Mouse (Mus musculus) neural tube, embryonic 15.5 days (tissue): Measurements from ENCODE around the gene Hmga1b. TPM values are rescaled to one million over a fixed set of nuclear protein-coding genes. Genes with fewer than 3 reads are reported as not detected.
"Not testable (repeated sequence)": the region's sequence is repeated elsewhere in the genome, so short reads cannot be mapped to it uniquely, and the experiment has no call there.

Experiments used
- ATAC-seq: fragments of 200-750 bp; cut with Nextera tagmentation; 2 replicates; pipeline ENCODE4 v1.8.0; 2017; ENCODE audit warnings: mild to moderate bottlenecking, moderate TSS enrichment, moderate library complexity; ENCODE audit not compliant: low FRiP score
- H3K27ac ChIP-seq: fragments of 300-500 bp; sonication (generic); replicated peaks from 2 replicates; pipeline ENCODE4 v1.5.1; 2015; ENCODE audit warnings: mild to moderate bottlenecking, inconsistent platforms
- H3K27me3 ChIP-seq: fragments of 300-500 bp; sonication (generic); replicated peaks from 2 replicates; pipeline ENCODE4 v1.6.1; 2015; ENCODE audit warnings: inconsistent platforms
- H3K36me3 ChIP-seq: fragments of 300-500 bp; sonication (generic); 2 replicates; pipeline ENCODE4 v1.6.1; 2015; ENCODE audit warnings: inconsistent platforms
- H3K4me1 ChIP-seq: fragments of 300-500 bp; sonication (generic); 2 replicates; pipeline ENCODE4 v1.6.1; 2015; ENCODE audit warnings: inconsistent platforms
- H3K4me2 ChIP-seq: fragments of 300-500 bp; sonication (generic); 2 replicates; pipeline ENCODE4 v1.6.1; 2015; ENCODE audit warnings: inconsistent platforms, mild to moderate bottlenecking, moderate library complexity
- H3K4me3 ChIP-seq: fragments of 300-500 bp; sonication (generic); replicated peaks from 2 replicates; pipeline ENCODE4 v1.5.1; 2015; ENCODE audit warnings: mild to moderate bottlenecking, inconsistent platforms
- H3K9ac ChIP-seq: fragments of 300-500 bp; sonication (generic); replicated peaks from 2 replicates; pipeline ENCODE4 v1.6.1; 2015; ENCODE audit warnings: mild to moderate bottlenecking, inconsistent platforms
- H3K9me3 ChIP-seq: fragments of 300-500 bp; sonication (generic); replicated peaks from 2 replicates; pipeline ENCODE4 v1.6.1; 2016; ENCODE audit warnings: inconsistent platforms
- WGBS: fragments of 180-500 bp; shearing (Covaris S2); methylation state at CpG from one replicate; pipeline ENCODE4 v1.1.7; 2015; ENCODE audit warnings: mixed read lengths; 5-methylcytosine and 5-hydroxymethylcytosine counted together
- polyA plus RNA-seq: library from polyadenylated mRNA; unstranded; fragments of >200 nt; fragmentation: Nextera tagmentation; extraction: Ambion mirVana; gene quantifications from 2 replicates; pipeline ENCODE4 v1.2.1, GENCODE M21; 2015

Hmga1b gene
- polyA plus RNA-seq, 1 experiment from 2014 or later, result 2.2 TPM

DNA sequence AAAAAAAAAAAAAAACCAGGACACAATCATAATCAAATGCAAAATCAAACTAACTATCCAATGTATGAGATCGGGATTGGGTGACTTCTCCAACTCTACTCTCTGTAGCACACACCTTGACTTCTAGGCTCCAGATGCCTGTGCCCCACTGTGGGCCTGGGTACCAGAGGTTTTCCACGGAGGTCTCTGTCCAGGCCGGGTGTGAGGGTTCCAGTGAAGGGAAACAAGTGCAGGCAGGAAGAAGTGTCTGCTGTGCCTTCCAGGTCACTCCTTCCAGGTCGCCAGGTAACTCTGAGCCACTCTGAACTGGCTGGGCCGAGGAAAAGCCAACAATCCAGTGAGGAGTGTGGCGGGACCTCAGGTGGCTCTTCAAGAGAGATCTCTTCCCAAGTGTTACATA, 26.2 kb upstream of the Hmga1b start:
- Histone ChIP-seq H3K27me3 (no peaks in the 10 kb centered on the region), H3K9me3 (no peaks in the 10 kb centered on the region), H3K36me3 (no peaks in the 10 kb centered on the region), H3K27ac (no peak overlapping the region), H3K4me3 (no peak overlapping the region), H3K4me1 (no peaks in the 10 kb centered on the region), H3K9ac (no peak overlapping the region), H3K4me2 (no peak overlapping the region)
- WGBS, result 76% methylated on average over 6 of the region's 6 CpGs
- ATAC-seq, result no peak

DNA sequence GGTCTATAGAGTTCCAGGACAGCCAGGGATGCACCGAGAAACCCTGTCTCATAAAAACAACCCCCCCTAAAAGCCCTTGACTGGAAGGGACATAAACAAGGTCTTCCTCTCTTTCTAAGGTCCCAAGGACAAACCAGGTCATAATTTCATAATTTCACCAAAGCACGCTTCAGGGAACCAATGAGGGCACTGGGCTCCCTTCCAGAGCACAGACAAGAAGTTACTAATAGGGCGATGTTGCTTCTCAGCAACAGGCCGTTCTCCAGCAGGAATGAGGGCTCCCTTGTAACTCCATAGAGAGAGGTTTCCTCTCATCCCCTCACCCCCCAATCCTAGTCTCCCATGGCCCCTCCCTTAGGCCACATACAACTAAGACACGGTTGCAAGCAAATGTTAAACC, 21.6 kb upstream of the Hmga1b start:
- Histone ChIP-seq H3K27me3 (no peaks in the 10 kb centered on the region), H3K4me3 (no peak overlapping the region), H3K4me2 (no peak overlapping the region), H3K27ac (no peak overlapping the region), H3K9me3 (no peaks in the 10 kb centered on the region), H3K36me3 (no peaks in the 10 kb centered on the region), H3K9ac (no peak overlapping the region), H3K4me1 (no peaks in the 10 kb centered on the region)
- WGBS, result 97% methylated on average over 5 of the region's 5 CpGs
- no peak for ATAC-seq

DNA sequence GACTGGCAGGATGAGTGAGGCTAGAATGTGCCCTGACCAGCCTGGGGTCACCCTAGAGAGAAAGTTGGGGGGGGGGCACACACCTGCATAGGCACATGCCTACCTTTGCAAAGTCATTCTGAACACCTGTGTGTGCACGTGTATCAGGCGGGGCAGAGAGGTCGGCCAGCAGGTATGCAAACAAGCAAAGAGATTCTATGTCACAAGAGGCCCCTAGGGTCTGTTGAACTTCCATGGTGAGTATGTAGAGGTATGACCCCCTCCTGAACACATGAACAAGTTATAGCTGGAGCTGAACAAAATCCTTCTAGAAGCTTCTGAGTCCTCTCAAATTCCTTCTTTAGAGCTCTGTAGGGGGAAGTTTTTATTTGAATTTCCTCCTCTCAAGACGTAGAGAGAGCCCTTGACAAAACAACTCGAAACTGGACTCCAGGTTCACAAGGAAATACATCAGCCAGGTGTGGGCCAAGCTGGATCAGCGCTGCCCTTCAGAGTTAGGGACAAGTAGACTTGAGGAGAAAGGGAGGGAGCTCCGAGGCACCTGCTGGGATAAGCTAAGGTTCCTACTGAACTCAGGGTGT, 18.4 kb upstream of the Hmga1b start:
- Histone ChIP-seq H3K27me3 (no peaks in the 10 kb centered on the region), H3K4me1 (no peaks in the 10 kb centered on the region), H3K4me2 (no peak overlapping the region), H3K36me3 (no peaks in the 10 kb centered on the region), H3K4me3 (no peak overlapping the region), H3K9me3 (no peaks in the 10 kb centered on the region), H3K27ac (no peak overlapping the region), H3K9ac (no peak overlapping the region)
- 81% methylated on average over 7 of the region's 7 CpGs for WGBS
- ATAC-seq, result no peak

DNA sequence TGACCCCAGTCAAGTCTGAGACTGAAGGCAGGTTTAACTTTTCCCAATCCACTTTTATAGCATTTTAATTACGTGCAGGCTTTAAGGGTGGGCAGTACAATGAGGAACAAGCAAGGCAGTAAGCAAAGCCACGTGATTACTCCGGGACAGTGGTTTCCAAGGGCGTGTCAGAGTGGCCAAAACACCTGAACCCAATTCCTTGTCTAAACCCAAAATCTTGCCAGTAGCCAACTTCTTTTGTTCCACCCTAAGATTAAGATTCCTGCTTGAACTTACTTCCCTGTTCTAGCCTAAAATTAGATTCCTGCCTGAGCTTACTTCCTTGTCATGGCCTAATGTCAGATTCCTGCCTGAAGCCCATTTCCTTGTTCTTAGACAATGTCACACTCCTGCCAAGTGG, 14.6 kb upstream of the Hmga1b start:
- H3K27ac ChIP-seq, result no peak overlapping the region
- no peaks in the 10 kb centered on the region for H3K4me1 ChIP-seq
- H3K9ac ChIP-seq, result no peak overlapping the region
- H3K27me3 ChIP-seq, result no peaks in the 10 kb centered on the region
- H3K4me2 ChIP-seq, result no peak overlapping the region
- WGBS, result 78% methylated on average over 4 of the region's 4 CpGs
- no peaks in the 10 kb centered on the region for H3K9me3 ChIP-seq
- no peaks in the 10 kb centered on the region for H3K36me3 ChIP-seq
- no peak for ATAC-seq
- H3K4me3 ChIP-seq, result no peak overlapping the region

DNA sequence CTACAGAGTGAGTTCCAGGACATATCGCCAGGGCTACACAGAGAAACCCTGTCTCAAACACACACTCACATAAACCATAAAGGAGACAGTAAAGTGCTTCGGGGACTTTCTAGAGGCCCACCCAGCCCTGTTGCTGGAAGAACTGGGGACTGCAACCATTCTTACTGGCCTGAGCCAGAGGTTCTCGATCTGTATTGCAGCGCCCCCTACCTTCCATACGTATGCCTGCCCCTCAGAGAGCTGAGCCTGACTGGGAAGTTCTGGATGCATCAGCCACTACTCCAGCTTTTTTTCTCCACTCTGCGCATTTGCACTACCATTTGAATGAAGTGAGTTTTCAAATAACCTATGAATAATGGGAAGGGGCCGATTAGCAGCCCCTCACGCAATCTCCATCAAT, 13.2 kb upstream of the Hmga1b start:
- Histone ChIP-seq H3K27ac (no peak overlapping the region), H3K4me2 (no peak overlapping the region), H3K9me3 (no peaks in the 10 kb centered on the region), H3K36me3 (no peaks in the 10 kb centered on the region), H3K27me3 (no peaks in the 10 kb centered on the region), H3K4me3 (no peak overlapping the region), H3K4me1 (no peaks in the 10 kb centered on the region), H3K9ac (no peak overlapping the region)
- WGBS, result 59% methylated on average over 8 of the region's 8 CpGs
- no peak for ATAC-seq

DNA sequence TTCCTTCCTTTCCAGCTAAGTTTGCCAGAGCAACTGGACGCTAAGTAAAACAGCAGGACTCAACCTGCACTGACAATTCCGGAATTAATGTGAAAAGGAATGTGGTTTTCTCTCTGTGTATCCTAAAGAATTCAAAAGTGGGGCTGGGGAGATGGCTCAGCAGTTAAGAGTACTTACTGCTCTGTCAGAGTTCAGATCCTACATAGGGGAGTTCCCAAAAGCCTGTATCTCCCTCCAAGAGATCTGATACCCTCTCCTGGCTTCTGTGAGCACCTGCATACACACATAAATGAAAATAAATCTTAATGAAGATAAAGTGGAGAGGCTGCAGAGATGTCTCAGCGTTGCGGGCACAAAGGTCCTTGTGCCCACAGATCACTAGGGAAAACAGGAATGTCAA, 11.0 kb upstream of the Hmga1b start:
- H3K9me3 ChIP-seq, result no peaks in the 10 kb centered on the region
- H3K9ac ChIP-seq, result no peak overlapping the region
- ATAC-seq, result no peak
- no peaks in the 10 kb centered on the region for H3K27me3 ChIP-seq
- 79% methylated on average over 4 of the region's 4 CpGs for WGBS
- H3K27ac ChIP-seq, result no peak overlapping the region
- no peak overlapping the region for H3K4me2 ChIP-seq
- no peaks in the 10 kb centered on the region for H3K36me3 ChIP-seq
- no peaks in the 10 kb centered on the region for H3K4me1 ChIP-seq
- H3K4me3 ChIP-seq, result no peak overlapping the region

DNA sequence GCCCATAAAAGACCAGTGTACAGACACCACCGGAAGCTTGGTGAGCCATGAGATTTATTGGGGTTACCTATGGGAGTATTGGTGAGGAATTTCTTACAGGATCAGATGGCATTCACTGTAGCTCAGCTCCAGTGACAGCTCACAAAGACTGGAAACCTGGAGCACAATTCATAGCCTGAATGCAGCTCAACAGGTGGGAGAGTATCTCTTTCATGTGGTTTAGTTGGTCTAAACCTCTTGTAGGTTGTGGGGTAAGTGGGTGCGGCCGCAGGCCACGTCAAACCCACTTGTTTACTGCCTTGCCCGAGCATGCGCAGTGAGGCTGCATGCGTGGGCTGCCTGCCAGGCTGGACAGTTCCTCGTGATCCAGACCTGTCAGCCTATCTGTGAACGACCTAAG, 2.4 kb upstream of the Hmga1b start:
- Histone ChIP-seq H3K9ac (no peak overlapping the region), H3K4me1 (no peaks in the 10 kb centered on the region), H3K27me3 (peaks cover 8% of the 10 kb centered on the region; the same call in 1 of the 2 replicates), H3K36me3 (no peaks in the 10 kb centered on the region), H3K9me3 (0 out of 2 replicates have a peak, but pooled peaks cover 13% of the 10 kb centered on the region), H3K4me2 (no peak overlapping the region), H3K4me3 (no peak overlapping the region), H3K27ac (no peak overlapping the region)
- ATAC-seq, result no peak
- 94% methylated on average over 9 of the region's 9 CpGs for WGBS

DNA sequence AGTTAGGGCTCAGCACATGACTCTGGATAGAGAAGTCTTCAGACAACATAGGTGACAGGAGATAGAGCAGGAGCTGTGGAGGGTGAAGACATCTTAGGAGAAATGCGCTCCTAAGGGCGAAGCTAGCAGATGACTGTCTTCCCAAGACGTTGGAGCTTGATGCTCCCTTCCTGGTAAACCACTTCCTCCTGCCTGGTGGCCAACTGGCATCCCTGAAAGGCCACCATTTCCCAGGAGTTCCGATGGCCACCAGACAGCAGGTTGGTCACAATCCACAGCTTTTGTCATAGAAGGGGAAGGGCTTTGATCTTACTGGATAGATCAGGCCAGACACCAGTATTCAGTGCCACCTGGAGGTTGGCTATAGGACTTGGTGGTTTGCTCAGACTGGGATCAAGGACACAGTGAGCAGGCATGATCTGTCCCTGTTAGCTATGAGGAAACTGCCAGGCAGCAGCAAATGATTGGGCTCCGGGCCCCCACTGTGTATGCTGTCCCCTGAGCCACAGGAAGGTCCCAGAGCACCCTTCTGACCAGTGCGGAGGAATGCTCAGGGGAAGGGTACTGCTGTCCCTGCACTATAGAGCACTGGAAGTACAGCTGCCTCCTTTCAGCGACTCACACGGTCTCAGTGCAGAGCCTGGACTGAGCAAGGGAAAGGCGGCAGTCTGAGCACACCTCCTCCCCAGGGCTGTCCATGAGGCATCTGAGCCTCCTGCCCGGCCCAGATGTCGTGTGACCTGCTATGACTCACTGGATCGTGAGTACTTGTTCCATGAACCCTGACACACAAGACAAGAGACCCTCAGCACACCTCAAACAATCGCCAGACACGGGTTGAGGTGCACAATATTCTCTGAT, 553 bp upstream of the Hmga1b start:
- Histone ChIP-seq H3K4me3 (no peak overlapping the region), H3K27me3 (peaks cover 8% of the 10 kb centered on the region; the same call in 1 of the 2 replicates), H3K4me1 (no peaks in the 10 kb centered on the region), H3K9me3 (0 out of 2 replicates have a peak, but pooled peaks cover 13% of the 10 kb centered on the region), H3K4me2 (no peak overlapping the region), H3K36me3 (no peaks in the 10 kb centered on the region), H3K9ac (no peak overlapping the region), H3K27ac (no peak overlapping the region)
- 73% methylated on average over 14 of the region's 14 CpGs for WGBS
- no peak for ATAC-seq

DNA sequence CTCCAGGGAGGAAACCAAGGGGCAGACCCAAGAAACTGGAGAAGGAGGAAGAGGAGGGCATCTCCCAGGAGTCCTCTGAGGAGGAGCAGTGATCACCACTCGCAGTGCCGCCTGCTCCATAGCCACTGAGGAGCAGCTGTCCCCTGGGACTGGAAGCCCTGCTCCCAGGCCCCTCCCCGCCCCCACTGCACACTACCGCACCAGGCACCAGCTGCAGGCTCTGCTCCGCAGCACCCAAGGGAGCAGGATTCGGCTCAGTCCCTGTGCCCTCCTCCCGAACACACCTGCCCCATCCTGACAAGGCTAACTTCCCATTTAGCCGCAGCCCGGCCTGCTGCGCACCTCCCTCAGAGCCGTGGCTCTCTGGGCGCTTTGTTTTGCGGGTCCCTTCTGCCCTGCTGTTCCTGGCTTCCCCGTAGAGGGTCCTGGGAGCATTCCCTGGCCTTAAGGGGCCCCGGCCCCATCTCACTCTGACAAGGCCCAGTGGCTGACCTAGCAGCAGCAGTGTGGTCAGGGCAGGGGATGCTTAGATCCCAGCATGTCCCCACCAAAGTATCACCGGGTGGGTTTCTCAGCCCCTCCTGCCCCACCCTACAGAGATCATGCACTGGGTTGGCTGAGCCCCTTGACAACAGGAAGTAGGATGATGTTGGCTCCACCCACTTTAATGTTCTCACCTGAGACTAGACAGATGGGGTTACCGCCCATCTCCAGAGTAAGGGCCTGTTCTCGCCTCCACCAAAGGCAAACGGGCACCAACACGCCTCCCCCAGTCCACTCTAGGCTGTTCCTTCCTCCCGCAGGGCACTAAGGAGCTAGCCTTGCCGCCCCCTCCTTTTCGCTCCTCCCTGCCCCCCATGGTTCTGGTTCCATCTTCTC, 766 bp downstream of the Hmga1b start:
- 0 out of 2 replicates have a peak, but pooled peaks have one; percentile 31 for ATAC-seq
- 7% methylated on average over 10 of the region's 23 CpGs for WGBS
- not testable (repeated sequence) for H3K4me3 ChIP-seq, H3K4me1 ChIP-seq, H3K9ac ChIP-seq, H3K27me3 ChIP-seq, H3K27ac ChIP-seq, H3K36me3 ChIP-seq, H3K9me3 ChIP-seq
- H3K4me2 ChIP-seq, result 0 out of 2 replicates have a peak overlapping the region, but pooled peaks have one; percentile 17

DNA sequence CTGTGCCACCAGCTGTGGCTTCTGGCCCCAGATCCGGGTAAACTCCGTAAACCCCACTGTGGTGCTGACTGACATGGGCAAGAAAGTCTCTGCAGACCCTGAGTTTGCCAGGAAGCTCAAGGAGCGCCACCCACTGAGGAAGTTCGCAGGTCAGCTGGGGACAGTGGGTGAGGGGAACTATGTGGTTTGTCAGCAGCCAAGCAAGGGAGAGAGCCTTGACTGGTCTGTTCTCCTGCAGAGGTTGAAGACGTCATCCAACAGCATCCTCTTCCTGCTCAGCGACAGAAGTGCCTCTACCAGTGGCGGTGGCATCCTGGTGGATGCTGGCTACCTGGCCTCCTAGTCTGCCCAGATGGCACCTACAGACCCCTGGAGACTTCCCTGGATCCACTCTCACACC, 4.4 kb downstream of the Hmga1b start:
- not testable (repeated sequence) for H3K9ac ChIP-seq, H3K27ac ChIP-seq, H3K27me3 ChIP-seq, H3K4me1 ChIP-seq, H3K4me3 ChIP-seq, ATAC-seq, H3K36me3 ChIP-seq, H3K4me2 ChIP-seq, H3K9me3 ChIP-seq
- 85% methylated on average over 4 of the region's 7 CpGs for WGBS

DNA sequence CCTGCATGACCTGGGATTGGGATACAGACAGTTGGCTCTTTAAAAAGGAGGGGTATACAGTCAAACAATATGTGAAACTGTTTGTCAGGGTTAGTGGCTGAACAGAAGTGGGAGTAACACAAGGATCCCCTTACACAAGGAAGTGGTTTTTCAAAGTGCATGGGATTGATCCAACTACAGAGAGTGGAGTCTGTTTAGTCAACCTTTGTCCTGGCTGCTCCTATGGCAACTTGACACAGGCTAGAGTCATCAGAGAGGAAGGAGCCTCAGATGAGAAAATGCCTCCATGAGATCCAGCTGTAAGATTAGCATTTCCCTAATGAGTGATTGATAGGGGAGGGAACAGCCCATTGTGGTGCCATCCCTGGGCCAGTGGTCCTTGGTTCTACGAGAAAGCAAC, 5.6 kb downstream of the Hmga1b start:
- no peak for ATAC-seq
- Histone ChIP-seq H3K27me3 (no peaks in the 10 kb centered on the region), H3K4me3 (no peak overlapping the region), H3K27ac (no peak overlapping the region), H3K9me3 (no peaks in the 10 kb centered on the region), H3K36me3 (no peaks in the 10 kb centered on the region), H3K9ac (no peak overlapping the region), H3K4me2 (no peak overlapping the region), H3K4me1 (no peaks in the 10 kb centered on the region)
- 50% methylated on average over 1 of the region's 1 CpGs for WGBS
